Mouse (Mus musculus) C2C12 (cell line): ENCODE results near the gene BC051665.

Experiments used
- CEBPB ChIP-seq: IDR thresholded peaks from one replicate; pipeline ENCODE4 v1.6.1; 2011; ENCODE audit warnings: low read depth, mild to moderate bottlenecking, control low read depth, moderate library complexity
- CTCF ChIP-seq: IDR thresholded peaks from one replicate; pipeline ENCODE4 v1.5.1; 2011; ENCODE audit not compliant: control insufficient read depth, insufficient read depth, insufficient read length
- FOSL1 ChIP-seq: IDR thresholded peaks from one replicate; pipeline ENCODE4 v1.8.0; 2011; ENCODE audit warnings: mild to moderate bottlenecking, low read length; ENCODE audit not compliant: poor library complexity, insufficient read depth, severe bottlenecking
- MAX ChIP-seq: IDR thresholded peaks from one replicate; pipeline ENCODE4 v1.6.1; 2011; ENCODE audit warnings: mild to moderate bottlenecking, control low read depth
- MYOG ChIP-seq: IDR thresholded peaks from one replicate; pipeline ENCODE4 v1.6.1; 2011; ENCODE audit not compliant: control insufficient read depth, insufficient read length; ENCODE audit errors: extremely low read depth
- USF1 ChIP-seq: IDR thresholded peaks from one replicate; pipeline ENCODE4 v1.6.1; 2011; ENCODE audit warnings: low read depth, mild to moderate bottlenecking, control low read depth, moderate library complexity

DNA sequence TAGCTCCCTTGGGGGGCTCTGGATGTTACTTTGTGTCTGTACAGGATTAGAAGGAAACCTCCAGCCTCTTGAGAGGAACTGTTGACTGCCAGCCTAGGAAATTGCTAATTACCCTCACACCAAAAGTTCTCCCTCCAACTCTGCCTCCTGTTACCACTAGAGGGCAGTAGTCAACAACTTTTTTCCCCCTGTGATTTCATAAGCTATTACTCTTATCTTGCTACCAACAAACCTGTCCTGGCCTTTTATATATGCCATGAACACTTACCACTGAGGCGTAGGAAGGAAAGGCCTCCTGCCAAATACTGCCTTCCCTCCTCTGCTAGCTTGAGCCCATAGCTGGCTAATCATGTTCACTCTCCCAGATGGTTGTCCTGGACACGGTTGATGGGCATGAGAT lies 37.6 kb downstream of the BC051665 start:
- TF ChIP-seq CTCF (no peak), USF1 (no peak), CEBPB (no peak), MYOG (no peak), MAX (no peak), FOSL1 (no peak)
